Mouse (Mus musculus) embryonic facial prominence, embryonic 10.5 days (tissue): Measurements from ENCODE around the gene Psip1. TPM values are rescaled to one million over a fixed set of nuclear protein-coding genes. Genes with fewer than 3 reads are reported as not detected.

Experiments used
- DNase-seq: peaks from one replicate; pipeline ENCODE4 v3.0.0-alpha.2; 2017; ENCODE audit warnings: low spot score
- H3K27ac ChIP-seq: fragments of 300-500 bp; sonication (generic); replicated peaks from 2 replicates; pipeline ENCODE4 v1.5.1; 2016; ENCODE audit warnings: mild to moderate bottlenecking
- H3K27me3 ChIP-seq: fragments of 300-500 bp; sonication (generic); replicated peaks from 2 replicates; pipeline ENCODE4 v1.6.1; 2016; ENCODE audit warnings: low read depth, mild to moderate bottlenecking; ENCODE audit not compliant: poor library complexity, severe bottlenecking
- H3K36me3 ChIP-seq: fragments of 300-500 bp; sonication (generic); replicated peaks from 2 replicates; pipeline ENCODE4 v1.6.1; 2016; ENCODE audit warnings: mild to moderate bottlenecking, moderate library complexity
- H3K4me1 ChIP-seq: fragments of 300-500 bp; sonication (generic); 2 replicates; pipeline ENCODE4 v1.6.1; 2016
- H3K4me3 ChIP-seq: fragments of 300-500 bp; sonication (generic); 2 replicates; pipeline ENCODE4 v1.5.1; 2016; ENCODE audit warnings: mild to moderate bottlenecking, moderate library complexity
- H3K9me3 ChIP-seq: fragments of 300-500 bp; sonication (generic); 2 replicates; pipeline ENCODE4 v1.6.1; 2016; ENCODE audit warnings: mild to moderate bottlenecking
- WGBS: fragments of 180-500 bp; shearing (Covaris S2); methylation state at CpG from one replicate; pipeline ENCODE4 v1.1.7; 2016; 5-methylcytosine and 5-hydroxymethylcytosine counted together
- polyA plus RNA-seq: library from polyadenylated mRNA; unstranded; fragments of >200 nt; fragmentation: Nextera tagmentation; extraction: Ambion mirVana; gene quantifications from 2 replicates; pipeline ENCODE4 v1.2.1, GENCODE M21; 2016

Gene Psip1
- polyA plus RNA-seq, 1 experiment from 2014 or later: 278 TPM

DNA sequence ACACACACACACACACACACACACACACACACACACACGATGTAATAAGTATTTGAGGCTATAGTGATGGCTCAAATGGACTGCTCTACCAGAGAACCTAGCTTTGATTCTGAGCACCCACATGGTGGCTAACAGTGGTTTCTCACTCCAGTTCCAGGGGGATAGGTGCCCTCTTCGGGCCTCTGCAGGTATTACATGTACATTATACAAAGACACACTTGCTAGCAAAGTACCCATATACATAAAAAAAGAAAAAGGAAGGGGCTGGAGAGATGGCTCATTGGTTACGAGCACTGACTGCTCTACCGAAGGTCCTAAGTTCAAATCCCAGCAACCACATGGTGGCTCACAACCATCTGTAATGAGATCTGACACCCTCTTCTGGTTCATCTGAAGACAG is 57.4 kb downstream of the Psip1 start:
- 89% methylated on average over 4 of the region's 4 CpGs for WGBS
- Histone ChIP-seq H3K27me3 (no peaks in the 10 kb centered on the region), H3K9me3 (no peaks in the 10 kb centered on the region), H3K4me3 (no peak overlapping the region), H3K27ac (no peak overlapping the region), H3K4me1 (no peaks in the 10 kb centered on the region), H3K36me3 (peaks cover 99% of the 10 kb centered on the region)
- DNase-seq: no peak

DNA sequence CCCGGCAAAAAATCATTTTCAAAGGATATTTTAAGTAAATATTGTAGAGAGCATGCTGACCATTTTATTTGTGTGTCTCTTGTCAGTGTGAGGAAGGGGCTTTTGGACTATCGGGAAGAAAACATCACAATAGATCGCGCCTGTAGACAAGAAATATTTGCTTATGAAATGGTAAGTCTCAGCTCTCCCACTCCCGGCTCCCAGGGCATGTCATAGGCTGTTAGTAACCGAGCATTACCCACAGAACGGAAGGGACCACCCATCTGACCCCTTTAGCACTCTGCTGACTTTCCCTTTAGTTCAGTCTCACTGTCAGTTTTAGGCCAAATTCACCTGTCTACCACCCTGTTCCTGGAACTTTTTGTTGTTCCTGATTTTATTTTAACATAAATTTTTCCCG is 58.6 kb downstream of the Psip1 start:
- WGBS: 96% methylated on average over 8 of the region's 8 CpGs
- DNase-seq: no peak
- no peaks in the 10 kb centered on the region for H3K4me1 ChIP-seq
- H3K4me3 ChIP-seq: no peak overlapping the region
- no peak overlapping the region for H3K27ac ChIP-seq
- no peaks in the 10 kb centered on the region for H3K9me3 ChIP-seq
- peaks cover 99% of the 10 kb centered on the region for H3K36me3 ChIP-seq
- H3K27me3 ChIP-seq: no peaks in the 10 kb centered on the region

DNA sequence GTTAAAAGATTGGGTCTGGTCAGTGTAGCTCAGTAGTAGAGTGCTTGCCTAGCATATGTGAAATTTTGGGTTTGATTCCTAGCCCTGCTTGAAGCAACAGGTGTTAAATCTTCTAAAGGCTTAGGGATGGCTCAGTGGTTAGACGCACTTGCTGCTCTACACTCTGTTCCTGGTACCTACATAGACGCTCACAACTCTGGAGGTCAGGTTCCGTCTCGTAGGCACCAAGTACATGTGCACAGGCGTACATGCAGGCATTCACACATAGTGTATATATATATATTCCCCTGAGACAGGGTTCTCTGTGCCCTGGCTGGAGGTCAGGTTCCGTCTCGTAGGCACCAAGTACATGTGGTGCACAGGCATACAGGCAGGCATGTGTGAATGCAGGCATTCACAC is 59.1 kb downstream of the Psip1 start:
- Histone ChIP-seq H3K27ac (no peak overlapping the region), H3K4me1 (no peaks in the 10 kb centered on the region), H3K36me3 (peaks cover 99% of the 10 kb centered on the region), H3K9me3 (no peaks in the 10 kb centered on the region), H3K4me3 (no peak overlapping the region), H3K27me3 (no peaks in the 10 kb centered on the region)
- 96% methylated on average over 7 of the region's 7 CpGs for WGBS
- DNase-seq: no peak

DNA sequence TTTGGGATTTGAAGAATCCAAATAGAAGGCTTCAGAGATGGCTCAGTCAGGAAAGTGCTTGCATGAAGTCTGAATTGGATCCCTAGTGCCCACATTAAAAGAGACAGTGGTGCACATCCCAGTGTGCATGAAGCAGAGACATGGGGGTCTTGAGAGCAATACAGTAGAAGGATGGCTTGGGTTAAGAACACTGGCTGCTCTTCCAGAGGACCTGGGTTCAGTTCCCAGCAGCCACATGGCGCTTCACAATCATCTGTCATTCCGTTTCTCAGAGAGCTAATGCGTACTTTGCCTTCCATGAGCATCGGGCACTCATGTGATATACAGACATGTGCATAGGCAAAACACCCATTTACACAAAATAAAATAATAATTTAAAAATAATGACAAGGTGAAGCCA is 61.1 kb downstream of the Psip1 start:
- Histone ChIP-seq H3K9me3 (no peaks in the 10 kb centered on the region), H3K36me3 (peaks cover 90% of the 10 kb centered on the region), H3K4me1 (no peaks in the 10 kb centered on the region), H3K4me3 (no peak overlapping the region), H3K27me3 (no peaks in the 10 kb centered on the region), H3K27ac (no peak overlapping the region)
- WGBS: 96% methylated on average over 4 of the region's 4 CpGs
- no peak for DNase-seq

DNA sequence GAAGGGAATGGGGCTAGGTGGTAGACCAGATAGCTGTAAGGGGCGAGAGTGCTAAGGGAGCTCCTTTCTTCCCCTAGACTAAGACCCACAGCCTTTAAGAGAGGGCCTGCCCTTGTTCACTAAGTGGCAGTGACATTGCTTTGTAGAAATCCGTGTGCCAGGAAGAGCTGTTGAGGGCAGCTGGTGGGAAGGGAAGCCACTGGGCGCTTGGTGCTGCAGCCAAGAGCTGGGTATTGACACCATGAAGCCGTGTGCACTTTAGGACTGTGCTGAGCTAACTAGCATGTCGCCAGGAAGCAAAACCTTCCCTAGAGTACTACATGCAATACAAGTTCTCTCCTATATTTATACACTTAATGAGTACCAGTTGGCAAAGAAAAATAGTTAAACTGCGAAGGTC is 62.6 kb downstream of the Psip1 start:
- Histone ChIP-seq H3K27me3 (no peaks in the 10 kb centered on the region), H3K4me1 (peaks cover 6% of the 10 kb centered on the region), H3K27ac (no peak overlapping the region), H3K9me3 (no peaks in the 10 kb centered on the region), H3K36me3 (peaks cover 87% of the 10 kb centered on the region), H3K4me3 (no peak overlapping the region)
- DNase-seq: no peak
- WGBS: 92% methylated on average over 6 of the region's 6 CpGs

DNA sequence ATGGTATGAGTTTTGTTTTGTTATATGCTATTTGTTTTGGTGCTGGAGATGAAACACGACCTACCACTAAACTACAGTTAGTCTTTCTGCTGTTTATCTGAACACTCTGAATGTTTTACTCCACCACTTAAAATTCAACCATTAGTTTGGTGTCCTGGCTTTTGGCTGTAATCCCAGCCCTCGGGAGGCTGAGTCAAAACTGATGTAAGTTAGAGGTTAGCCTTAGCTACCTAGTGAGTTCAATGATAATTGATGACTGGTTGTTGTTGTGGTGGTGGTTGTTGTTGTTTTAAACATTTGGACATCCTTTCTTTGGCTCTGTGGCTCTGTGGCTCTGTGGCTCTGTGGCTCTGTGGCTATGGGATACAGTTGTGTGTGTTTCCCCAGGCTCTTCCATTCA is 67.5 kb downstream of the Psip1 start:
- no peaks in the 10 kb centered on the region for H3K27me3 ChIP-seq
- H3K36me3 ChIP-seq: peaks cover 42% of the 10 kb centered on the region
- H3K4me1 ChIP-seq: peaks cover 13% of the 10 kb centered on the region
- H3K9me3 ChIP-seq: peaks cover 4% of the 10 kb centered on the region; the same call in 1 of the 2 replicates
- no peak overlapping the region for H3K27ac ChIP-seq
- WGBS: 80% methylated on average over 2 of the region's 2 CpGs
- H3K4me3 ChIP-seq: peak overlapping the region; percentile 91
- DNase-seq: no peak

DNA sequence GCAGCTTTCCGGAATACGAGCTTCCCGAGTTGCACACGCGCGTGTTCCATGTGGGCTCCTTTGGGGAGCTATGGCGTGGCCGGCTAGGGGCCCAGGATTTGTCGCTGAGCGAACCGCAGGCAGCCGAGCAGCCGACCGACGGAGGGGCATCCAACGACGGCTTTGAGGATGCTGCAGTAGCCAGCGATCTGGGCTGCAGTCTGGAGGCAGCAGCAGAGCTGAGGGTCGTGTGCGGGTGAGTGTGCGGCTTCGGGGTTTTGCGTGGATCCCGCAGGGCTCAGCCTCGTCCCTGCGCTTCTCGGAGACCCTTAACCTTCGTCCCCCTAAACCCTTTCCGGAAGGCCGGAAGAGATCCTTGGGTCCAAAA is 68.5 kb downstream of the Psip1 start:
- Histone ChIP-seq H3K4me3 (peak overlapping the region; percentile 91), H3K36me3 (peaks cover 32% of the 10 kb centered on the region), H3K27me3 (no peaks in the 10 kb centered on the region), H3K9me3 (peaks cover 4% of the 10 kb centered on the region; the same call in 1 of the 2 replicates), H3K4me1 (peaks cover 13% of the 10 kb centered on the region), H3K27ac (peak overlapping the region; percentile 95)
- no peak for DNase-seq
- under 1% methylated on average over 30 of the region's 30 CpGs for WGBS

DNA sequence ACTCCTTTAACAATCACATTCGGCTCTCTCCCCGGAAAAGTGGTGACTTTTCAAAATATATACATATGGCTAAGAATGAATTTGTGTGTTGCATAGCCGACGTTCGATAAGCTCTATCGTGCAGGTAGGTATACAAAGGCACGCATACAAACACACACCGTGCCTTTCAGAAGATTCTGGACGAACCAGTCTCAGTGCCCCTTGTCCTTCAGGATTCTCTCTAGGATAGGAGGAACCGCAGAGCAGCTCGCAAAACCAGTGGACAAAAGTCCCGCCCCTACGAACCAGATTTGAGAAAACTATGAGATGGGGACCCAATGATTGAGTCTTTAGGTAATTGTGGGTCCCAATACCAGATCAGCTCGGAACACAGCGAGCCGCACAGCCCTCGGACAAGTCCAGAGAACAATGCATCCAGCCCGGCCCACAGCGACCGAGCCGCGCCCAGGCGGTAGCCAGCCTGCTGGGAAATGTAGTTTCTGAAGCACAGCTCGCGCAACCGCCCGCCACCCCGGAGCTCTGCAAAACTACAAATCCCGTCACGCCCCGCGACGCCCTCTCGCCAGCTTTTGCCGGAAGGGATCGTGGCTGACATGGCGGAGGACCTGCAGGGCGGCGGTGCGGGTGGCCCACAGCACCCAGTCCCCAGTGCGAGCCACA is 69.0 kb downstream of the Psip1 start, which contains the start of gene Snapc3:
Gene Snapc3 (plus strand): TSS at position 565 of the 660 bp plus-strand sequence.
- H3K27me3 ChIP-seq: no peaks in the 10 kb centered on the region
- peaks cover 27% of the 10 kb centered on the region for H3K36me3 ChIP-seq
- peak; percentile 98 for DNase-seq
- peaks cover 13% of the 10 kb centered on the region for H3K4me1 ChIP-seq
- peak within 1 kb of the TSS; percentile 91 for H3K4me3 ChIP-seq
- peaks cover 4% of the 10 kb centered on the region; the same call in 1 of the 2 replicates for H3K9me3 ChIP-seq
- peak within 1 kb of the TSS; percentile 95 for H3K27ac ChIP-seq
- WGBS: under 1% methylated on average over 41 of the region's 41 CpGs

DNA sequence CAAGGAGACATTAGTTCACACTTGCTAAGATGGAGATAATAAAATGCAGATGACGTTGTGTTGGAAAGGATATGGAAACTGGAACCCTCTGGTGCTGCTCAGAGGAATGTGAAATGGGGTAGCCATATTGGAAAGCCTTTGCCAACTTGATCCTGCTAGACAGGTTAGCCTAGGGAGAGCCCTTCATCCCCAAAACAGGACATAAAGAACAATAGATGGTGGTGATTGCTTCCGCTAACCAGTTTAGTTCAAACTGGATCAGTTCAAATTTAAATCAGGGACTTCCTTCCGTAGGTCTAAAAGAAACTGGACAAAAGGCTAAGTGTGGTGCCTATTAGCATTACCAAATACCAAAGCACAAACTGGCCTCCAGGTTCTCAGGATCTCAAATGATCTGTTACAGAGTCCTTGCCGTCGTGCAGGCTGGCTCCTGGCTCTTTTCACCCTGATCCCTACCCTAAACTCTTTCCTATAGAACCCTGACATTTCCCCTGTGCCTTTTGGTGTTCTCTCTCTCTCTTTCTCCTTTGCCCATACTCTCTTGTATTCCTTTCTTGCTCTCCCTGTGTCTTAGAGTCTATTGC is 71.9 kb downstream of the Psip1 start:
- peaks cover 13% of the 10 kb centered on the region for H3K4me1 ChIP-seq
- no peaks in the 10 kb centered on the region for H3K27me3 ChIP-seq
- H3K9me3 ChIP-seq: peaks cover 4% of the 10 kb centered on the region; the same call in 1 of the 2 replicates
- H3K27ac ChIP-seq: no peak overlapping the region
- WGBS: 83% methylated on average over 5 of the region's 5 CpGs
- DNase-seq: no peak
- H3K4me3 ChIP-seq: no peak overlapping the region
- peaks cover 9% of the 10 kb centered on the region for H3K36me3 ChIP-seq

DNA sequence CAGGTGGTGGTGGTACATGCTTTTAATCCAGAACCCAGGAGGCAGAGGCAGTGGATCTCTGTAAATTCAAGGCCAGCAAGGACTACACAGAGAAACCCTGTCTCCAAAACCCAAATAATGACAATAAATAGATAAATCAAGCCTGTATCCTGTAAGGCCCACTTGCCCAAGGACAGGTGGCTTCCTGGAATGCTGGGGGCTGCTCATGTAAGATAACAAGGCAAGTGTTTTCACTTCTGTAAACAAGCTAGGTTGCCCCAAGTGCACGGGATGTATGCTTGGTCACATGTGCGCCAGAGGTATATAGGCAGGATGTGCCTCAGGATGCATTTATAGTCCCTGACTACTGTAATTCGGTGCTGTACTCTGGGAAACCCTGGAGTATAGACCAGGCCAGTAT is 74.2 kb downstream of the Psip1 start:
- DNase-seq: no peak
- H3K4me3 ChIP-seq: no peak overlapping the region

DNA sequence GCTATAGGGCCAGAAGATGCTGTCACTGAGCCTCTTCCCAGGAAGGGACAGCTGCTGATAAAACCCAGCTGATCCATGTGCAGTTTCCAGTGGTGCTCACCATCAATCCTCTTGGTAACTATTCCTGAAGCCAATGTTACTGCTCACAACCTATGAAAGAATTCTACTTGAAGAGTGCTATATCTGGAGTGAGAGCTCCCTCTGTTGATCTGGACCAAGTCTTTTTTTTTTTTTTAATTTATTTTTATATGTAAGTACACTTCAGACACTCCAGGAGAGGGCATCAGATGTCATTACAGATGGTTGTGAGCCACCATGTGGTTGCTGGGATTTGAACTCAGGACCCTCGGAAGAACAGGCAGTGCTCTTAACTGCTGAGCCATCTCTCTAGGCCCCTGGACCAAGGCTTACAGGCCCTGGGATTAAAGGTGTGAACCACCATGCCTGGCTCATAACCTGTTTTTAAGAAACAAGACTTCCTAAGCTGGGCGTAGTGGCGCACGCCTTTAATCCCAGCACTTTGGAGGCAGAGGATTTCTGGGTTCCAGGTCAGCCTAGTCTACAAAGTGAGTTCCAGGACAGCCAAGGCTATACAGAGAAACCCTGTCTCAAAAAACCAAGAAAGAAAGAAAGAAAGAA is 76.3 kb downstream of the Psip1 start:
- DNase-seq: no peak
- no peak overlapping the region for H3K27ac ChIP-seq
- H3K36me3 ChIP-seq: peaks cover 5% of the 10 kb centered on the region; the same call in 1 of the 2 replicates
- peaks cover 13% of the 10 kb centered on the region for H3K9me3 ChIP-seq
- H3K4me1 ChIP-seq: no peaks in the 10 kb centered on the region
- no peaks in the 10 kb centered on the region for H3K27me3 ChIP-seq
- H3K4me3 ChIP-seq: no peak overlapping the region
- WGBS: 95% methylated on average over 4 of the region's 4 CpGs

More for the DNA sequence above, 74.2 kb downstream of the Psip1 start:
- peaks cover 17% of the 10 kb centered on the region for H3K9me3 ChIP-seq
- H3K36me3 ChIP-seq: peaks cover 9% of the 10 kb centered on the region; the same call in 1 of the 2 replicates
- 87% methylated on average over 3 of the region's 3 CpGs for WGBS
- H3K27ac ChIP-seq: no peak overlapping the region
- no peaks in the 10 kb centered on the region for H3K27me3 ChIP-seq
- H3K4me1 ChIP-seq: peaks cover 4% of the 10 kb centered on the region; the same call in 1 of the 2 replicates

DNA sequence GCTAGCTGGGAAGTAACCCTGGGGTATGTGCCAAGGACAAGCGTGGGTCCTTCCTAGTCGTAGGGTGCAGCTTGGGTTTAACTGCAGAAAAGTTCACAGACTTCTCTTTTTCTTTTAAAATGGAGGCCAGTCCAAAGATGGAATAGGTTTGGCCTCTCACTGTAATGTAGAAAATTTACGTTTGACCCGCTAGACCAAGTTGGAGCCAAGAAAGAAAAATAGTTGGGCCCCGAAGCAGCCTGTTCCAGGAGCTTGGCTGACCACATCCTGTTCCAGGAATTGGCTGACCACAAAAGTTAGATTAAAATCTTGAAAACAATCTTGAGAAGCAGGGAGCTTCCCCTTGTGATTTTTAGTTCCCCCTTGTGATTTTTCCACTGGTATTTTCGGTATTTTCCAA is 78.6 kb downstream of the Psip1 start:
- no peaks in the 10 kb centered on the region for H3K4me1 ChIP-seq
- no peak for DNase-seq
- H3K27me3 ChIP-seq: no peaks in the 10 kb centered on the region
- no peak overlapping the region for H3K27ac ChIP-seq
- peaks cover 5% of the 10 kb centered on the region; the same call in 1 of the 2 replicates for H3K36me3 ChIP-seq
- no peak overlapping the region for H3K4me3 ChIP-seq
- 96% methylated on average over 6 of the region's 6 CpGs for WGBS
- peaks cover 23% of the 10 kb centered on the region for H3K9me3 ChIP-seq
